Comparison of ENCODE assay signal across 8 mouse cellular contexts in genomic region chr5:137025132-137025531, GRCm38 (mm10). TPM values are rescaled to one million over a fixed set of nuclear protein-coding genes. Genes with fewer than 3 reads are reported as not detected.
DNase-seq lines count a peak whose midpoint lies in the region; ATAC-seq and TF ChIP-seq lines count a peak whose summit lies in the region.

No protein-coding gene starts in this region.

- peak; percentile 62 for DNase-seq in ovary, postnatal 10 days (ENCODE audit: low spot score)
- DNase-seq in ovary, adult 18-20 months (ENCODE audit: low spot score), result no peak
- DNase-seq in cerebellum, postnatal 36 days, result peak; percentile 81 to 85
- peak; percentile 82 for DNase-seq in gastrocnemius, adult 2 months
- peak; percentile 87 for DNase-seq in limb, embryonic 10.5 days (ENCODE audit: low spot score)
- DNase-seq in spleen, adult 2 months (ENCODE audit: low read depth in 1 of 2, low spot score in 2 of 2), result peak; percentile 36 to 71

- no peaks in the 10 kb centered on the region for H3K9me3 ChIP-seq in limb, embryonic 10.5 days (replicated peaks)
- no peaks in the 10 kb centered on the region for H3K9me3 ChIP-seq in midbrain, embryonic 15.5 days

- no peak for TF ChIP-seq POLR2A in spleen, adult 2 months (IDR thresholded peaks at IDR 0.05; ENCODE audit: low read depth, low read length)

- ATAC-seq in inflammation-experienced regulatory T-cells, adult 6 months, result peak; percentile 76
- no peak for ATAC-seq in midbrain, embryonic 15.5 days (replicated peaks)

- intact Hi-C loops in gastrocnemius, adult 2 months (cut with DNase I), result loop anchor here (1.0 kb wide), 1 partner anchor 81 kb away; no protein-coding TSS in a partner anchor

- H3K9ac ChIP-seq in midbrain, embryonic 15.5 days, result no peak overlapping the region

- under 1% methylated on average over 23 of the region's 23 CpGs for WGBS in limb, embryonic 10.5 days
- 0% methylated on average over 23 of the region's 23 CpGs for WGBS in midbrain, embryonic 15.5 days
- WGBS in spleen, adult 2 months, result under 1% methylated on average over 23 of the region's 23 CpGs

- H3K27me3 ChIP-seq in limb, embryonic 10.5 days (ENCODE audit: low read depth, poor library complexity, severe bottlenecking), result peaks cover 64% of the 10 kb centered on the region
- H3K27me3 ChIP-seq in midbrain, embryonic 15.5 days (replicated peaks), result peaks cover 51% of the 10 kb centered on the region
- peaks cover 5% of the 10 kb centered on the region for H3K27me3 ChIP-seq in spleen, adult 2 months (ENCODE audit: control insufficient read depth, insufficient read depth, low read length)

- H3K4me1 ChIP-seq in limb, embryonic 10.5 days, result peaks cover 16% of the 10 kb centered on the region
- H3K4me1 ChIP-seq in midbrain, embryonic 15.5 days, result peaks cover 27% of the 10 kb centered on the region
- peaks cover 3% of the 10 kb centered on the region; the same call in 1 of the 2 replicates for H3K4me1 ChIP-seq in spleen, adult 2 months (ENCODE audit: control insufficient read depth, insufficient read depth, insufficient read length)

- no peak overlapping the region for H3K4me3 ChIP-seq in gastrocnemius, adult 2 months
- H3K4me3 ChIP-seq in limb, embryonic 10.5 days, result peak overlapping the region; percentile 22; the same call in 1 of the 2 replicates
- H3K4me3 ChIP-seq in midbrain, embryonic 15.5 days, result peak overlapping the region; percentile 35
- no peak overlapping the region for H3K4me3 ChIP-seq in spleen, adult 2 months (ENCODE audit: extremely low read depth, insufficient read depth, insufficient read length)

- no peak overlapping the region for H3K27ac ChIP-seq in gastrocnemius, adult 2 months
- H3K27ac ChIP-seq in limb, embryonic 10.5 days, result no peak overlapping the region
- no peak overlapping the region for H3K27ac ChIP-seq in midbrain, embryonic 15.5 days
- no peak overlapping the region for H3K27ac ChIP-seq in spleen, adult 2 months (ENCODE audit: insufficient read depth, low read length)

- H3K4me2 ChIP-seq in midbrain, embryonic 15.5 days, result peak overlapping the region; percentile 56

- no peaks in the 10 kb centered on the region for H3K36me3 ChIP-seq in limb, embryonic 10.5 days
- no peaks in the 10 kb centered on the region for H3K36me3 ChIP-seq in midbrain, embryonic 15.5 days (replicated peaks)
- H3K36me3 ChIP-seq in spleen, adult 2 months (ENCODE audit: control insufficient read depth, insufficient read depth, low read length), result no peaks in the 10 kb centered on the region

- peak; percentile 98; the same call in 1 of the 2 replicates for TF ChIP-seq CTCF in gastrocnemius, adult 2 months (IDR thresholded peaks at IDR 0.05)
- peak; percentile 98 for TF ChIP-seq CTCF in spleen, adult 2 months (IDR thresholded peaks at IDR 0.05; ENCODE audit: extremely low read depth, insufficient read depth, insufficient read length, insufficient replicate concordance)

RNA-seq across cellular contexts. Expression of gene Vgf, which starts 1.1 kb away (rescaled TPM):
- not detected for total RNA-seq in gastrocnemius, adult 2 months (2021)
- polyA plus RNA-seq in inflammation-experienced regulatory T-cells, adult 6 months (2017; shearing (Covaris generic)), result not detected
- polyA plus RNA-seq in limb, embryonic 10.5 days (2016; fragmentation: Nextera tagmentation; extraction: Ambion mirVana), result 0.16 TPM in 1 of 2 replicates, not detected in the other
- polyA plus RNA-seq in midbrain, embryonic 15.5 days (2015; fragmentation: Nextera tagmentation; extraction: Ambion mirVana), result 9.9 and 11.1 TPM in 2 replicates
- polyA plus RNA-seq in spleen, adult 2 months (2012; rRNA removed), result not detected in 2 replicates

RNA-seq across cellular contexts. Expression of gene Ap1s1, which starts 20.8 kb away (rescaled TPM):
- 10 to 100 TPM; 12.4 to 19.2 TPM for total RNA-seq in gastrocnemius, adult 2 months (2021)
- polyA plus RNA-seq in inflammation-experienced regulatory T-cells, adult 6 months (2017; shearing (Covaris generic)), result 100 to 1,000 TPM in 1 of 3 experiments, 10 to 100 TPM in 2; 66.7 to 117 (median 68.0) TPM
- 155 and 170 TPM in 2 replicates for polyA plus RNA-seq in limb, embryonic 10.5 days (2016; fragmentation: Nextera tagmentation; extraction: Ambion mirVana)
- 284 TPM in 2 replicates for polyA plus RNA-seq in midbrain, embryonic 15.5 days (2015; fragmentation: Nextera tagmentation; extraction: Ambion mirVana)
- polyA plus RNA-seq in spleen, adult 2 months (2012; rRNA removed), result 15.0 and 16.2 TPM in 2 replicates

RNA-seq across cellular contexts. Expression of gene Znhit1, which starts 37.3 kb away (rescaled TPM):
- 10 to 100 TPM; 61.2 to 79.6 TPM for total RNA-seq in gastrocnemius, adult 2 months (2021)
- 10 to 100 TPM; 52.8 to 60.9 (median 60.7) TPM for polyA plus RNA-seq in inflammation-experienced regulatory T-cells, adult 6 months (2017; shearing (Covaris generic))
- polyA plus RNA-seq in limb, embryonic 10.5 days (2016; fragmentation: Nextera tagmentation; extraction: Ambion mirVana), result 116 and 119 TPM in 2 replicates
- polyA plus RNA-seq in midbrain, embryonic 15.5 days (2015; fragmentation: Nextera tagmentation; extraction: Ambion mirVana), result 131 and 132 TPM in 2 replicates
- polyA plus RNA-seq in spleen, adult 2 months (2012; rRNA removed), result 32.4 and 41.5 TPM in 2 replicates

RNA-seq across cellular contexts. Expression of gene Plod3, which starts 38.3 kb away (rescaled TPM):
- 10 to 100 TPM; 15.2 to 20.6 TPM for total RNA-seq in gastrocnemius, adult 2 months (2021)
- polyA plus RNA-seq in inflammation-experienced regulatory T-cells, adult 6 months (2017; shearing (Covaris generic)), result 1 to 10 TPM; 4.7 to 6.7 (median 5.1) TPM
- polyA plus RNA-seq in limb, embryonic 10.5 days (2016; fragmentation: Nextera tagmentation; extraction: Ambion mirVana), result 39.4 and 40.8 TPM in 2 replicates
- 38.9 and 44.1 TPM in 2 replicates for polyA plus RNA-seq in midbrain, embryonic 15.5 days (2015; fragmentation: Nextera tagmentation; extraction: Ambion mirVana)
- 37.2 and 41.6 TPM in 2 replicates for polyA plus RNA-seq in spleen, adult 2 months (2012; rRNA removed)

RNA-seq across cellular contexts. Expression of gene Serpine1, which starts 46.9 kb away (rescaled TPM):
- total RNA-seq in gastrocnemius, adult 2 months (2021), result 1 to 10 TPM; 2.5 to 2.8 TPM
- not detected for polyA plus RNA-seq in inflammation-experienced regulatory T-cells, adult 6 months (2017; shearing (Covaris generic))
- 0.36 and 0.39 TPM in 2 replicates for polyA plus RNA-seq in limb, embryonic 10.5 days (2016; fragmentation: Nextera tagmentation; extraction: Ambion mirVana)
- 0.34 and 0.41 TPM in 2 replicates for polyA plus RNA-seq in midbrain, embryonic 15.5 days (2015; fragmentation: Nextera tagmentation; extraction: Ambion mirVana)
- 1.6 and 2.1 TPM in 2 replicates for polyA plus RNA-seq in spleen, adult 2 months (2012; rRNA removed)

Comparison
In these comparisons a context has a peak if more than half of its experiments do, and no peak if none do; other contexts are left out.
1. H3K4me3 ChIP-seq: peak in limb, embryonic 10.5 days (single experiment) and midbrain, embryonic 15.5 days (single experiment); none in gastrocnemius, adult 2 months (single experiment) and spleen, adult 2 months (single experiment).